Mouse (Mus musculus) c-Kit-positive CD71-positive TER-119-negative erythroid progenitor cells, embryonic 14.5 days (primary cell): ENCODE data around the gene Hyal3.

ENCODE experiments used
- DNase-seq: peaks from one replicate; pipeline ENCODE4 v3.0.0-alpha.2; 2013; ENCODE audit warnings: low read depth

Hyal3 gene

GRCm38 (mm10) chr9:107580501-107581317 is at the start of gene Hyal3:
TSS of gene Hyal3 (plus strand) at chr9:107580818.
- DNase-seq = peak; percentile 88

DNA sequence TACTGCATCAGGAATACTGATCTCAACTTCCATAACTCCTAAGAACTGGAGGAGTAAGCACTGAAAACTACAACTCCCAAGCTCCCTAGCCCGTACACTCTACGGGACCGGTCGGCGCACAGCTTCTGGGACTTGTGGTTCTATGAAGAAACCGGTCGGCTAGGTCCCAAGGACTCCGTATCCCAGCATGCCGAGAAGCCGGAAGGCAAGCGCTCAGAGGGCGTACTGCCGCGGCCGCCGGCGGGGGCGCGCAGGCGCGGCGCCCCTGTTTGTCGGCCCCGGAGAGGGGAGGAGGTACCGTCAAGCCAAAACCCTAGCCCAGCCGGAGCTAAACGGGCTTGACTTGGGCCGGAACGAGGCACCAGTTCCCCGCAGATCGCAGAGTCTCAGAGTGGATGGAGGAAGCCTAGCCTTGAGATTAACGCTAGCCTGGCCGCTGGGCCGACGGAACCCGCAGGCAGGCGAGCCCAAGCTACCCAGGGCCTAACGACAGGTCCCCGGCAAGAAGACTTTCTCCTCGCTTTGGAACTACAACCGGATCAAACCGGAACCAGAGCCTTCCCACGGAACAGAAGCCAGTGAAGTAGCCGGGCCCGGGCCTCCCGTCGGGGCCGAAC is 46.7 kb upstream of the Hyal3 start, which contains the start of gene Tmem115:
Gene Tmem115, plus strand, starts transcription at position 155 of the 617 bp plus-strand sequence.
- DNase-seq = peak; percentile 85

GRCm38 (mm10) chr9:107534408-107535202 is 46.0 kb upstream of the Hyal3 start:
- DNase-seq = no peak

DNA sequence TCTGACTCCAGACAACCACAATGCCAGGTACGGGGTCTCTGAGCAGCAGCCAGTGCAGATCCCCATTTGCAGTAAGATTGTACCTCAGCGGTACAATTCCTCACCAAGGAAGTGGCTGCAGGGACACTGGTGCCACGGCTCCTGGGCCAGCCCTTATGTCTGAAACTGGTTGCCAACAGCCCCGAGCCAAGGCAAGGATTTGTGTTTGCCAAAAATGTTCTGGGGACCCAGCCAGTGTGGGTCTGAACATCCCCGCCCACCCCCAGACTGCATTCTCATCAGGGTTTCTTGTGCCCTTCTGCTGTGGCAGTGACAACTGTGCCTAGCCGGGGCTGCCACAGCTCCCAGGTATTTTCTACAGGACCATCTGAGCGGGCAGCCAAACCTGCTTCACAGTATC is 42.4 kb upstream of the Hyal3 start:
- DNase-seq = no peak

DNA sequence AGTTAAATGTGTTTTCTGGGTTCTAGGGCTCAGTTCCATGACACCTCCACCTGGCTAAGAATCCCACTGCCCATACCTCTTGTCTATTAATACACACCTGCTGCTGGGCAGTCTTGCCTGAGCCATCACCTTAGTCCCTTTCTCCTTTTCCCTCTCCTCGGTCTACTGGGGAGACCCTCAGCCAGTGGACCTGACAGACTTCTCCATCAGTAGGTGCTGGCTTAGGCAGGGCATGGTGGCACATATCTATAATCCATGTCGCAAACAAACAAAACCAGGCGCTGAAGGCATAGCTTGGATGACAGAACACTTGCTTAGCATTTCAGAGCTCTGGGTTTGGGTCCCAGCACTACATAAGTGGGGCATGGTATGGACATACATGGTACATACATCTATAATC is 41.9 kb upstream of the Hyal3 start:
- no peak for DNase-seq

- no peak for DNase-seq
Measured at GRCm38 (mm10) chr9:107539940-107540339, 40.7 kb upstream of the Hyal3 start.

DNA sequence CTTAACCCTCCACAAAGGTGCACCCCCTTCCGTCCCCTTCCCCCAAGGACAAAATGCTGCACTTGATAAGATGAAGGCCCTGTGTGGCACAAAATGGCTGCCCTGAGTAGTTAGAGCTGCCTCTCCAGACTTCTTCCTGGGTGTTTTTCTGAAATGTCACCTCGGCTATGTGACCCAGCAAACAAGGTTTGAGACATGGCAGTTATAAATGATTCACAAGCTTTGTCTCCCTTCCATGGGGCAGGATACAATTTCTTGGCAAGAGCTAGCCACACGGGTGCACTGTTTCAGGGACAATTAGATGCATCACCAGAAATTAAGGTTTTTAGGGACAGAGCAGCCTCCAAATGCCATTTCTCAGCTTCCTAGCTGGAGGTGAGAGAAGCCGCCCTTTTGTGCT is 40.2 kb upstream of the Hyal3 start:
- no peak for DNase-seq

- no peak for DNase-seq
Measured at GRCm38 (mm10) chr9:107541005-107541404, 39.6 kb upstream of the Hyal3 start.

DNA sequence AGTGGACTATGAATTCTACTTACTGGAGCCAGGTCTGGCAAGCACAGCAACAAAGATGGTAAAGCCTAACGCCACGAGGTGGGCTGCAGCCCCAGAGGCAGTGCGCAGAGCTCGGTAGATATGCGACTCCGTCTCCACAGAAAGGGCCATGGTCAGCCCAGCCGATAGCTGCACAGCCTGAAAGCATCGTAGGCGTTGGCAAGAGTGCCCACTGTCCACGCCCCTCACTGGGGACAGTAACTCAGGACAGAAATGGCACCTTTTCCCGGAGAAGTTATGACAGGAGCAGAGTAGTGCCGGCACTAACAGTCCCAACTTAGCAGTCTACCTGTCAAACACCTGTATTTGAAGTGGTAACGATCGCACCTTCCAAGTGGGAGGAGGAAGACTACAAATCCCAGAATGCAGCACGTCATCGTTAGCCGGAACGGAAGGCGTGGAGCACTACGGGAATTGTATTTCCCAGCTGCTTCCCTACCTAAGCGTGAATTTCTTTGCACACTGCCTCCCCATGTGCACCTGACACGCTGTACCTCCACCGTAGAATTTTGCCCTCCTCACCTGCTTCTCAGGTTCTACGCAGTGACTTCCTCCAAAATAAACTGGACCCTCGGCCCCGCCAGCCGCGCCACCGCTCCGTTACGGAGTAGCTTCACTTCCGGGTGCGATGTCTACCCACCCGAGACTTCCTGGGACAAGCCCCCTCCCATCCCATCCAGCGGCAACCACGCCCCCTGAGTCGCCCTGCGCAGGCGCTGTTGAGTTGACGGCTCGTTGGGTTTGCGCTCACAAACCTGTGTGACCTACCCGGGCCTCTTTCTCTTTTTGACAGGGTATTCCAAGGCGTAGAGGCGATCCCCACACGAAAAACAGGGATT is 38.9 kb upstream of the Hyal3 start, which contains the start of the genes Cyb561d2 and Nprl2:
Gene Cyb561d2, minus strand, starts transcription at position 720 of the 878 bp plus-strand sequence.
Gene Nprl2, plus strand, starts transcription at position 753 of the 878 bp plus-strand sequence.
- DNase-seq = peak; percentile 84

DNA sequence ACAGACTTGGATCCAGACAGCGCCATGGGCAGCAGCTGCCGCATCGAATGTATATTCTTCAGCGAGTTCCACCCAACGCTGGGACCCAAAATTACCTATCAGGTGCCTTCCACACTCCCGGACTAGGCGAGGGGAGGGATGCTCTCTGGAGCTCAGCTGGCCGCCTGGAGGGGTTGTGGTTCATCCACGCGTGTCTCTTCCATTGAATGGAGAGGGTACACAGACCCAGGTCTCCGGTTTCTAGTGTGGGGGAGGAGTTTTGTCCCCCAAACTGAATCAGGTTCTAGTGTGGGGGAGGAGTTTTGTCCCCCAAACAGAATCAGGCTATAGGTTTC is 38.3 kb upstream of the Hyal3 start:
- no peak for DNase-seq

GRCm38 (mm10) chr9:107542721-107543120 is 37.9 kb upstream of the Hyal3 start:
- DNase-seq = no peak

GRCm38 (mm10) chr9:107543299-107543698 is 37.3 kb upstream of the Hyal3 start:
- DNase-seq = no peak

GRCm38 (mm10) chr9:107544196-107544700 is 36.4 kb upstream of the Hyal3 start:
- no peak for DNase-seq

- DNase-seq = no peak
Measured at GRCm38 (mm10) chr9:107544729-107545128, 35.9 kb upstream of the Hyal3 start.

DNA sequence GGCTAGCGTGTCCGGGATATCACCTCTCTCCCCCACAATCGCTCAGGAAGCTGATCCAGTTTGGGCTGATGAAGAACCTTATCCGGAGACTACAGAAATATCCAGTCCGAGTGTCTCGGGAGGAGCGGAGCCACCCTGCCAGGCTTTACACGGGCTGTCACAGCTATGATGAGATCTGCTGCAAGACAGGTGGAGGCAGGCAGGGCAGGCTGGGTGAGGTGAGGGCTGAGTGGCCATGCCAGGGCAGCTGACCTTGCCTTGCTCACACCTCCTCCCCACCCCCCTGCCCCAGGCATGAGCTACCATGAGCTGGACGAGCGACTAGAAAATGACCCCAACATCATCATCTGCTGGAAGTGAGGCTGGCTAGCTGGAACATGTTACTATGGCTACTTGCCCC is 35.4 kb upstream of the Hyal3 start:
- no peak for DNase-seq

- peak; percentile 74 for DNase-seq
Measured at GRCm38 (mm10) chr9:107545602-107546001, 35.0 kb upstream of the Hyal3 start.

- DNase-seq = peak; percentile 92
Measured at GRCm38 (mm10) chr9:107547026-107547425, 33.6 kb upstream of the Hyal3 start, which contains the start of gene Zmynd10. TSS of gene Zmynd10 (plus strand) at chr9:107547298.

GRCm38 (mm10) chr9:107547957-107548356 is 32.7 kb upstream of the Hyal3 start:
- no peak for DNase-seq

GRCm38 (mm10) chr9:107548820-107549219 is 31.8 kb upstream of the Hyal3 start:
- no peak for DNase-seq

- DNase-seq = no peak
Measured at GRCm38 (mm10) chr9:107549297-107550074, 31.1 kb upstream of the Hyal3 start.
